Mouse (Mus musculus): ENCODE measurements around the gene Ctbs.

DNA sequence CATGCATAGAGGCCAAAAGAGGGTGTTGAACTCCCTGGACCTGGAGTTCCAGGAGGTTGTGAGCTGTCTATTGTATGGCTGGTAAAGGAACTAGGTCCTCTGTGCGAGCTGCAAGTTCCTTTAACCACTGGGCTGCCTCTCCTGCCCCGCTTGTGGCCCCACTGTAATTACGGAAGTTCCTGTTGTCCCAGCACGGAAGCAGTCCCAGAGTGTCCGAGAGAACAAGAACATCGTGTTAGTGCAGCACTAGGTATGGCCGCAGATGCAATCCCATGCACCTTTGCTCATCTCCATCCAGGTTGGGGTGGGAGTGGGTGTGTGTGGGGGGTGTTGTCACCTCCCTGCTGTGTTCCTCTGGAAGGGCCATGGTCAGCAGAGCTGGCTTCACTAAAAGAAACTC lies 4.7 kb upstream of the Ctbs start:
- TF ChIP-seq CTCF (IDR thresholded peaks at IDR 0.05; ENCODE audit: borderline replicate concordance, control insufficient read depth, extremely low read depth, insufficient read depth, low read length, poor library complexity) (no peak), POLR2A (IDR thresholded peaks at IDR 0.05; ENCODE audit: control insufficient read depth, extremely low read depth, insufficient read depth, low read length, poor library complexity) (no peak)

Data from thymus, adult 2 months (tissue).